Mouse (Mus musculus) limb, embryonic 13.5 days (tissue): ENCODE data around the gene Anxa6. TPM values are rescaled to one million over a fixed set of nuclear protein-coding genes. Genes with fewer than 3 reads are reported as not detected.
A peak's percentile ranks its signal among the peaks of the same experiment; 100 is the strongest.
"Not testable (repeated sequence)": the region's sequence is repeated elsewhere in the genome, so short reads cannot be mapped to it uniquely, and the experiment has no call there.

ENCODE experiments used
- ATAC-seq: fragments of 200-750 bp; cut with Nextera tagmentation; 2 replicates; pipeline ENCODE4 v1.8.0; 2017; ENCODE audit warnings: low read depth, moderate number of reproducible peaks, moderate TSS enrichment; ENCODE audit not compliant: low FRiP score
- H3K27ac ChIP-seq: fragments of 300-500 bp; sonication (generic); 2 replicates; pipeline ENCODE4 v1.5.1; 2015; ENCODE audit warnings: inconsistent platforms, mild to moderate bottlenecking, moderate library complexity
- H3K27me3 ChIP-seq: fragments of 300-500 bp; sonication (generic); 2 replicates; pipeline ENCODE4 v1.6.1; 2015; ENCODE audit warnings: mild to moderate bottlenecking, inconsistent platforms
- H3K36me3 ChIP-seq: fragments of 300-500 bp; sonication (generic); 2 replicates; pipeline ENCODE4 v1.6.1; 2015; ENCODE audit warnings: inconsistent platforms, mild to moderate bottlenecking, moderate library complexity
- H3K4me1 ChIP-seq: fragments of 300-500 bp; sonication (generic); 2 replicates; pipeline ENCODE4 v1.6.1; 2015; ENCODE audit warnings: inconsistent platforms
- H3K4me2 ChIP-seq: fragments of 300-500 bp; sonication (generic); replicated peaks from 2 replicates; pipeline ENCODE4 v1.6.1; 2015; ENCODE audit warnings: inconsistent platforms, mild to moderate bottlenecking, moderate library complexity
- H3K4me3 ChIP-seq: fragments of 300-500 bp; sonication (generic); 2 replicates; pipeline ENCODE4 v1.5.1; 2015; ENCODE audit warnings: moderate library complexity, mild to moderate bottlenecking, inconsistent platforms
- H3K9ac ChIP-seq: fragments of 300-500 bp; sonication (generic); 2 replicates; pipeline ENCODE4 v1.6.1; 2015; ENCODE audit warnings: mild to moderate bottlenecking, inconsistent platforms
- H3K9me3 ChIP-seq: fragments of 300-500 bp; sonication (generic); 2 replicates; pipeline ENCODE4 v1.6.1; 2016; ENCODE audit warnings: inconsistent platforms
- WGBS: fragments of 180-500 bp; shearing (Covaris S2); methylation state at CpG from one replicate; pipeline ENCODE4 v1.1.7; 2015; 5-methylcytosine and 5-hydroxymethylcytosine counted together
- polyA plus RNA-seq: library from polyadenylated mRNA; unstranded; fragments of >200 nt; fragmentation: Nextera tagmentation; extraction: Ambion mirVana; gene quantifications from 2 replicates; pipeline ENCODE4 v1.2.1, GENCODE M21; 2015

Gene Anxa6
- polyA plus RNA-seq, 1 experiment from 2014 or later, result 335 TPM

- WGBS, result 49% methylated on average over 4 of the region's 4 CpGs
Observed at GRCm38 (mm10) chr11:54972049-54972723, 61.1 kb downstream of the Anxa6 start.

GRCm38 (mm10) chr11:54971365-54972048 lies 61.7 kb downstream of the Anxa6 start:
- H3K27ac ChIP-seq, result no peak overlapping the region
- no peaks in the 10 kb centered on the region for H3K36me3 ChIP-seq
- no peak overlapping the region for H3K9ac ChIP-seq
- no peaks in the 10 kb centered on the region for H3K9me3 ChIP-seq
- no peak for ATAC-seq
- no peak overlapping the region for H3K4me2 ChIP-seq
- no peak overlapping the region for H3K4me3 ChIP-seq
- 71% methylated on average over 8 of the region's 8 CpGs for WGBS
- H3K27me3 ChIP-seq, result no peaks in the 10 kb centered on the region
- H3K4me1 ChIP-seq, result peaks cover 11% of the 10 kb centered on the region

More at GRCm38 (mm10) chr11:54972049-54972723, 61.1 kb downstream of the Anxa6 start:
- Histone ChIP-seq H3K27me3 (no peaks in the 10 kb centered on the region), H3K4me1 (peaks cover 11% of the 10 kb centered on the region), H3K4me2 (no peak overlapping the region), H3K9ac (no peak overlapping the region), H3K4me3 (no peak overlapping the region), H3K9me3 (no peaks in the 10 kb centered on the region), H3K36me3 (no peaks in the 10 kb centered on the region), H3K27ac (no peak overlapping the region)
- no peak for ATAC-seq

- Histone ChIP-seq H3K4me2 (no peak overlapping the region), H3K27ac (no peak overlapping the region), H3K9ac (no peak overlapping the region), H3K36me3 (no peaks in the 10 kb centered on the region), H3K4me1 (peaks cover 12% of the 10 kb centered on the region; the same call in 1 of the 2 replicates), H3K9me3 (no peaks in the 10 kb centered on the region), H3K4me3 (no peak overlapping the region), H3K27me3 (no peaks in the 10 kb centered on the region)
- no peak for ATAC-seq
- WGBS, result 83% methylated on average over 6 of the region's 6 CpGs
Observed at GRCm38 (mm10) chr11:54965234-54965633, 68.0 kb downstream of the Anxa6 start.

GRCm38 (mm10) chr11:54962810-54963209 lies 70.4 kb downstream of the Anxa6 start, which contains the start of gene Tnip1:
Gene Tnip1 (minus strand): TSS chr11:54962917.
- peak within 1 kb of the TSS; percentile 28 for H3K4me2 ChIP-seq
- H3K27me3 ChIP-seq, result no peaks in the 10 kb centered on the region
- 33% methylated on average over 6 of the region's 6 CpGs for WGBS
- H3K9ac ChIP-seq, result peak within 1 kb of the TSS; percentile 31; the same call in 1 of the 2 replicates
- H3K36me3 ChIP-seq, result no peaks in the 10 kb centered on the region
- peaks cover 12% of the 10 kb centered on the region; the same call in 1 of the 2 replicates for H3K4me1 ChIP-seq
- H3K27ac ChIP-seq, result no peak within 1 kb of the TSS; the same call in 1 of the 2 replicates
- H3K4me3 ChIP-seq, result no peak within 1 kb of the TSS
- ATAC-seq, result no peak
- no peaks in the 10 kb centered on the region for H3K9me3 ChIP-seq

GRCm38 (mm10) chr11:54961921-54962320 lies 71.3 kb downstream of the Anxa6 start:
- WGBS, result 65% methylated on average over 3 of the region's 3 CpGs
- no peak overlapping the region for H3K4me2 ChIP-seq
- no peak overlapping the region for H3K27ac ChIP-seq
- H3K4me3 ChIP-seq, result no peak overlapping the region
- ATAC-seq, result no peak
- H3K27me3 ChIP-seq, result no peaks in the 10 kb centered on the region
- H3K9me3 ChIP-seq, result no peaks in the 10 kb centered on the region
- no peaks in the 10 kb centered on the region for H3K36me3 ChIP-seq
- H3K9ac ChIP-seq, result no peak overlapping the region
- peaks cover 12% of the 10 kb centered on the region; the same call in 1 of the 2 replicates for H3K4me1 ChIP-seq

GRCm38 (mm10) chr11:54961164-54961850 lies 71.9 kb downstream of the Anxa6 start:
- H3K9me3 ChIP-seq, result no peaks in the 10 kb centered on the region
- 71% methylated on average over 6 of the region's 6 CpGs for WGBS
- no peak overlapping the region for H3K9ac ChIP-seq
- ATAC-seq, result no peak
- H3K27ac ChIP-seq, result no peak overlapping the region
- H3K4me3 ChIP-seq, result no peak overlapping the region
- peaks cover 12% of the 10 kb centered on the region; the same call in 1 of the 2 replicates for H3K4me1 ChIP-seq
- no peak overlapping the region for H3K4me2 ChIP-seq
- H3K36me3 ChIP-seq, result no peaks in the 10 kb centered on the region
- H3K27me3 ChIP-seq, result no peaks in the 10 kb centered on the region

GRCm38 (mm10) chr11:54960251-54960650 lies 73.0 kb downstream of the Anxa6 start:
- no peaks in the 10 kb centered on the region for H3K27me3 ChIP-seq
- H3K4me1 ChIP-seq, result peaks cover 12% of the 10 kb centered on the region; the same call in 1 of the 2 replicates
- H3K9ac ChIP-seq, result no peak overlapping the region
- no peaks in the 10 kb centered on the region for H3K9me3 ChIP-seq
- WGBS, result 85% methylated on average over 6 of the region's 6 CpGs
- no peak overlapping the region for H3K4me3 ChIP-seq
- H3K27ac ChIP-seq, result no peak overlapping the region
- no peaks in the 10 kb centered on the region for H3K36me3 ChIP-seq
- no peak for ATAC-seq
- H3K4me2 ChIP-seq, result no peak overlapping the region

GRCm38 (mm10) chr11:54958571-54959073 lies 74.6 kb downstream of the Anxa6 start:
- no peaks in the 10 kb centered on the region for H3K27me3 ChIP-seq
- peaks cover 28% of the 10 kb centered on the region for H3K4me1 ChIP-seq
- H3K9ac ChIP-seq, result no peak overlapping the region
- no peaks in the 10 kb centered on the region for H3K36me3 ChIP-seq
- no peak for ATAC-seq
- H3K9me3 ChIP-seq, result no peaks in the 10 kb centered on the region
- 31% methylated on average over 3 of the region's 3 CpGs for WGBS
- no peak overlapping the region for H3K4me2 ChIP-seq
- H3K27ac ChIP-seq, result no peak overlapping the region
- H3K4me3 ChIP-seq, result no peak overlapping the region

- H3K4me3 ChIP-seq, H3K9ac ChIP-seq, H3K27me3 ChIP-seq, H3K27ac ChIP-seq, H3K9me3 ChIP-seq, H3K4me2 ChIP-seq, ATAC-seq, H3K36me3 ChIP-seq: not testable (repeated sequence)
- 95% methylated on average over 3 of the region's 3 CpGs for WGBS
- H3K4me1 ChIP-seq, result peaks cover 30% of the 10 kb centered on the region
Observed at GRCm38 (mm10) chr11:54957708-54958107, 75.5 kb downstream of the Anxa6 start.

- H3K4me1 ChIP-seq, result peaks cover 24% of the 10 kb centered on the region
- H3K4me2 ChIP-seq, result no peak overlapping the region
- no peaks in the 10 kb centered on the region for H3K27me3 ChIP-seq
- H3K9ac ChIP-seq, result no peak overlapping the region
- H3K9me3 ChIP-seq, result no peaks in the 10 kb centered on the region
- ATAC-seq, result no peak
- H3K27ac ChIP-seq, result no peak overlapping the region
- no peak overlapping the region for H3K4me3 ChIP-seq
- 66% methylated on average over 7 of the region's 7 CpGs for WGBS
- no peaks in the 10 kb centered on the region for H3K36me3 ChIP-seq
Observed at GRCm38 (mm10) chr11:54956912-54957311, 76.3 kb downstream of the Anxa6 start.

GRCm38 (mm10) chr11:54955735-54956480 lies 77.3 kb downstream of the Anxa6 start:
- Histone ChIP-seq H3K9ac (peak overlapping the region; percentile 84), H3K9me3 (no peaks in the 10 kb centered on the region), H3K4me2 (peak overlapping the region; percentile 66), H3K27ac (peak overlapping the region; percentile 84), H3K4me3 (peak overlapping the region; percentile 78), H3K4me1 (peaks cover 22% of the 10 kb centered on the region), H3K27me3 (no peaks in the 10 kb centered on the region), H3K36me3 (no peaks in the 10 kb centered on the region)
- peak; percentile 97 for ATAC-seq
- 1% methylated on average over 59 of the region's 59 CpGs for WGBS
